Mouse (Mus musculus): ENCODE data around the gene Nr3c2.

DNA sequence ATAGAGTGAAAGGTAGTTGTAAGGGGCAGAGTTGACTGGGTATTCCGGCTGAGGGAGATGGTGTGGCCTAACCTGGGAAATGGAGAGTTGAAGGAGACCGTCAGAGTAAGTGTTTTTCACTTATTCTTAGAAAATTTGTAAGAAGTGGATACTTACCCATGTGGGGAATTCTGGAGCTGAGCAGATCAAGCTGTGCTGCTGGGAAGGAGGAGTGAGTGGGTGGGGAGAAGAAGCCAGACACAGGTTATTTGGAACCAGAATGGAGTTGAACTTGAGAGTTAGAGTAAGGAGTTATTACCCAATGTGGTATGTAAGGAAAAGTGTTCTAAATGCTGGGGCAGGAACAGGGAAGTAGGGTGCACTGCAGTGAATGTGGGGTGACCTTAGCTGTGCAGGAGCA lies 16.0 kb downstream of the Nr3c2 start:
- TF ChIP-seq POLR2A (IDR thresholded peaks at IDR 0.05; ENCODE audit: insufficient read depth, low read length) (no peak), CTCF (IDR thresholded peaks at IDR 0.05; ENCODE audit: low read depth, low read length) (no peak), EP300 (IDR thresholded peaks at IDR 0.05; ENCODE audit: insufficient read depth, low read depth, low read length) (no peak)
